Mouse (Mus musculus): Measurements from ENCODE around the gene Chil5.
"Not testable (repeated sequence)": the region's sequence is repeated elsewhere in the genome, so short reads cannot be mapped to it uniquely, and the experiment has no call there.

Gene Chil5

DNA sequence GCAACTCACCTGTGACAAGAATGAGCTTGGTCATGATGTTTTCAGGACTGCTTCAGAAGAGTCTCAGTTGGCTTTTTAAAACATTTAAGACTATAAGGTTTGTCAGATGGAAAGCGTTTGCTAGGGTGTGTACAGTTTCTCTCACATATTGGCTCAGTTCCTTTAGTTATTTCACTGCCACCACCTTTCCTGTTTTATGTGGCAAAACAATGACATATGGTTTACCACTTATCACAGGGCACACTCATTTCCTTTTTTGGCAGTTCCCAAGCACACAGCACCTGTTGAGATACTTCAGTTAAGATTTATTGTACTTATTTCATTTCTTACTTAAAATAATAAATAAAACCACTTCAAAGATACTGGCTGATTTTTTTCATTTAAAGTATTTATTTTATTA is at the start of gene Chil5:
Gene Chil5 (minus strand): TSS at position 34 of the 400 bp plus-strand sequence.
- DNase-seq (ENCODE audit: low spot score in 2 of 2) = no peak

DNA sequence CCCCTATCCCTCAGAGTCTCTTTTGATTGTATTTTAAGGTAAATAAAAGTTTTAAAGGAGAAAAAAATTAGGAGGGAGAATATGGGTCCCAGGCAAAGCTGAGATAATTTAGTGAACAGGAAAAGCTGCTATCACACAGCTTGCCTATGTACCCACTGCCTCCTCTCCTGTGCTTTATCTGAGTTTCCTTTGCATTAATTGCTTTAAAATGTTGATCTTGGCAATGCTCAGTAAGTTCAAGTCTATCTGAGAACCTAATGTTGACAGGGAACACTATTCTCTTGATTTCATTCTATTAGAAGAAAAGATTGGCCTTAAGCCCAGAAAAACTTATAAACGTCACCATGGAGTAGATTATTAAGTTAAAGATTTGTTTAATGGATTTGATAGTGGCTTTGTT is 42.2 kb upstream of the Chil5 start:
- no peak for DNase-seq (ENCODE audit: low spot score in 2 of 2)

DNA sequence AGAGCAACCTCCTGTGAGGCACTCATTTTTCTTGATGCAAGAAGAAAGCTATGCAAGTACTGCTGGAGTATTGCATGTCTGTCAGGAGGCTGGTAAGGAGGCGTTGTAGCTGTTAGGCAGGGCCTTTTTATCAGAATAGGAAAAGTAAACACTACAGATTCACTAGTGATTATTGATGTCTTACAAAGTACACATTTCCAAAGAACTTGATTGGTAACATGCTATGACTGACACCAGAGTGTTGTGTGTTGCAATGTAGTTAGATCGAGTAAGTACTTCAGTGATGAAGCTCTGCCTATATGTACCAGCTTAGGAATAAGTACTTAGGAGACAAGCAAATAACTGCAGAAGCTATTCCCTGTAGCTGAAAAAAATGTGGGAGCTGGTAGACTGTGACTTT is 38.4 kb upstream of the Chil5 start:
- no peak for DNase-seq (ENCODE audit: low spot score in 2 of 2)

DNA sequence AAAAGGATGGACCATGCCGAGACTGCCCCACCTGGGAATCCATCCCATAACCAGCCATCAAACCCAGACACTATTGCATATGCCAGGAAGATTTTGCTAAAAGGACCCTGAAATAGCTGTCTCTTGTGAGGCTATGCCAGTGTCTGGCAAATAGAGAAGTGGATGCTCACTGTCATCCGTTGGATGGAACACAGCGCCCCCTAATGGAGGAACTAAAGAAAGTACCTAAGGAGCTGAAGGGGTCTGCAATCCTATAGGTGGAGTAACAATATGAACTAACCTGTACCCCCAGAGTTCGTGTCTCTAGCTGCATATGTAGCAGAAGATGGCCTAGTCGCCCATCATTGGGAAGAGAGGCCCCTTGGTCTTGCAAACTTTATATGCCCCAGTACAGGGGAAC is 35.1 kb upstream of the Chil5 start:
- not testable (repeated sequence) for DNase-seq (ENCODE audit: low spot score in 2 of 2)

DNA sequence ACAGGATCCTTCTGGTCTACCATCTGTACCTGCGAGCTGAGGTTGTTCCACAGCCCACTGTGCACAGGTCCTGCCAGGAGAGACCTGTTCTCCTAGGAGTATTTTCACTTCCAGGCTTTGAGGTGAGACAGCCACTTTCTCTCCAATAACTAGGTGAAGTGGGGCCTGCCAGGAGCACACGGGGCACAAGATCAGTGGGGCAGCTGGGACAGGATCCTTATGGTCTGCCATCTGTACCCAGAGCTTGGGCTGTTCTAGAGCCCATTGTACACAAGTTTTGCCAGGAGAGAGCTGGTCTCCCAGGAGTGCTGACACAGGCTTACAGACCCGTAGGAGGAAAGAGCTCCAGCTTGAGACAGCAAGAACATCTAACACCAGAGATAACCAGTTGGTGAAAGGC is 25.4 kb upstream of the Chil5 start:
- no peak for DNase-seq (ENCODE audit: low spot score in 2 of 2)

DNA sequence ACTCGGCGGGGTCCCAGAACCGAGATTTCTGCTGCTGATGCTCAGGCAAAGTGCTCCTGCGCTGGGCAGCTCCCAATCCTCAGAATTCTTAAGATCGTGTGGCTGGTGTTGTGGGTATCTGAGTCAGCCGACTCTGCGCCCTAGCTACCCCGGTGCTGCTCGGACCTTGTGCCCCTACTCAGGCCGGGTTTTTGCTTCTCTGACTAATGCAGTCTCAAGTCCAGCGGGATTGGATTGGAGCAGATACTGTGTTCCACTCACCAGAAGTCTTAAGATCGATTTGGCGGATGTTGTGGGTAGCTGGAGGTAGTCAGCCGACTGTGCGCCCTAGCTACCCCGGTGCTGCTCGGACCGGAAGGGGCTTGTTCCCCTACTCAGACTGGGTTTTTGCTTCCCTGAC is 19.3 kb upstream of the Chil5 start:
- DNase-seq (ENCODE audit: low spot score in 2 of 2) = no peak

DNA sequence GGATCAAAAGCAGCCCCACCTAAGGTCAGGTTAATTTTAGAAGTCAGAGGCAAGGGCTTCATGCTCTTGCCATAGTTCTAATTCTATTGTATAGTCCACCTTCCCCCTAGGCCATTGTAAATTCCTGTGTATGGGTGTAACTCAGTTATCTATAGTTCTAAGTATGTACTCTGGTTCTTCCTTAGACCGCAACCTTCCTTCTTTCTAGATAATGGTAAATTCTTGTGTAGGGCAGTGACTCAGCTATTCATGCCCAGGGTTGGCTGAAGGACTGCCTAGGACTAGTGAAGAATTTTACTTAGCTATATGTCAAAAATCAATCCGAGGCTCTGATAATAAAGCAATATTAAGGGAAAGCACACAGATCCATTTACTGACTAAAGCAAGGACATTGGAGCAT is 7.7 kb upstream of the Chil5 start:
- DNase-seq (ENCODE audit: low spot score in 2 of 2) = no peak

DNA sequence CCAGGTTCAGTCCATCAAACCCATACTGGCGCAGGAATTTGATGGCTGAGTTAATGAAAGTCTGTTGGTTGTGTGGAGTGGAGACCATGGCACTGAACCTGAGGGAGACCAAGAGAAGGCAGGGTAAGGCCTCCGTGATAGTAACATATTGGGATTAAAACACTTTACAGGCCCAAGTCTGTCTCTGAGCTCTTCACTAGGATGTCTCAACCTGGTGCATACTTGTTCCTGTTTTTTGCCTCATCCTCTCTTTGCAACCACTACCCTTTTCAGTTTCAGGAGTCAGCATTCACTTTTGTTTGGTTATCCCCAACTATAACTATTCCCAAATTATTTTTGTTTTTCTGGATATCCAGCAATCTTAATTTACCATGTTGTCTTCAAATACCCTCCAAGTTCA is 8.5 kb downstream of the Chil5 start:
- DNase-seq (ENCODE audit: low spot score in 2 of 2) = no peak

DNA sequence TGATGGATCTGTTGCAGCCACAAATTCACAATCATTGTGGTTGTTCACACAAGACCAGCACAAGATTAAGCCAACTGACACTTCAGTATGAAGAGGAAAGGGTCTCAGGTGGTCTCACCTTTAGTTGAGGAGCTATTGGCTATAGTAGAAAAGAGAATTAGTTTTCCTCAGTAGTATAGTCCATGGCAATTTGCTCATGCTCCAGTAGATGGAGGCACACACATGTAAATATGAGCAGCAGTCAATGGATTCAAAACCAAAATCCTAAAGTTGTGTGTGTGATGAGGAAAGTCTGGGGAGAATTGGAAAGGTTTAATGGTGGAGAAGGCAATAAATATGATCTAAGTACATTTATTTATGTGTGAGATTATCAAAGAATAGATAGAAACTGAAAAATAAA is 10.8 kb downstream of the Chil5 start:
- no peak for DNase-seq (ENCODE audit: low spot score in 2 of 2)

DNA sequence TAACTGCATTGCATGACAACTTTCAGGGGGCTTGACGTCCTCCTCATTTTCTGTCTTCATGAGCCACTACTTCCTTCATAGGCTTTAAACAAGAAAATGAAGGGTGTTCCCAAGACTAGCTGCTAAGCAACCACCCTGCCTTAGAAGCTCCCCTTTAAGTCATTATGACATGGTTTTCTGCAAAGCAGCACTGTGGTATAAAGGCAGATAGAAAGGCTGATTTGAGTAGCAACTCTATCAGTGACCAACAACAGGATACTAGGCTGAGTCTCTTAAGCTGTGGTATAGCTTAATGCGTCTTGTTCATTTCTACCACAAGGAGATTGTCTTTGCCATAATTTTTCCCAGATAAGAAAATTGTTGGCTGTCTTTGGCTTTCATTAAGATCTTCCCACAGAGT is 18.1 kb downstream of the Chil5 start, which contains the start of gene Pifo:
Gene Pifo (minus strand): TSS at position 101 of the 400 bp plus-strand sequence.
- no peak for DNase-seq (ENCODE audit: low spot score in 2 of 2)

DNA sequence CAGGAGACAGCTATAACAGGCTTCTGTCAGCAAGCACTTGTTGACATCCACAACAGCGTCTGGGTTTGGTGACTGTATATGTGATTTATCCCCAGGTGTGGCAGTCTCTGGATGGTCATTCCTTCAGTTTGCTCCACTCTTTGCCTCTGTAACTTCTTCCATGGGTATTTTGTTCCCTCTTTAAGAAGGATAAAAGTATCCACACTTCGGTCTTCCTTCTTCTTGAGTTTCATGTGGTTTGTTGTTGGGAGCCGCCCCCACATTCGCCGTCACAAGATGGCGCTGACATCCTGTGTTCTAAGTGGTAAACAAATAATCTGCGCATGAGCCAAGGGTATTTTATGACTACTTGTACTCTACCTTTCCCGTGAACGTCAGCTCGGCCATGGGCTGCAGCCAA is 29.3 kb downstream of the Chil5 start:
- not testable (repeated sequence) for DNase-seq (ENCODE audit: low spot score in 2 of 2)

DNA sequence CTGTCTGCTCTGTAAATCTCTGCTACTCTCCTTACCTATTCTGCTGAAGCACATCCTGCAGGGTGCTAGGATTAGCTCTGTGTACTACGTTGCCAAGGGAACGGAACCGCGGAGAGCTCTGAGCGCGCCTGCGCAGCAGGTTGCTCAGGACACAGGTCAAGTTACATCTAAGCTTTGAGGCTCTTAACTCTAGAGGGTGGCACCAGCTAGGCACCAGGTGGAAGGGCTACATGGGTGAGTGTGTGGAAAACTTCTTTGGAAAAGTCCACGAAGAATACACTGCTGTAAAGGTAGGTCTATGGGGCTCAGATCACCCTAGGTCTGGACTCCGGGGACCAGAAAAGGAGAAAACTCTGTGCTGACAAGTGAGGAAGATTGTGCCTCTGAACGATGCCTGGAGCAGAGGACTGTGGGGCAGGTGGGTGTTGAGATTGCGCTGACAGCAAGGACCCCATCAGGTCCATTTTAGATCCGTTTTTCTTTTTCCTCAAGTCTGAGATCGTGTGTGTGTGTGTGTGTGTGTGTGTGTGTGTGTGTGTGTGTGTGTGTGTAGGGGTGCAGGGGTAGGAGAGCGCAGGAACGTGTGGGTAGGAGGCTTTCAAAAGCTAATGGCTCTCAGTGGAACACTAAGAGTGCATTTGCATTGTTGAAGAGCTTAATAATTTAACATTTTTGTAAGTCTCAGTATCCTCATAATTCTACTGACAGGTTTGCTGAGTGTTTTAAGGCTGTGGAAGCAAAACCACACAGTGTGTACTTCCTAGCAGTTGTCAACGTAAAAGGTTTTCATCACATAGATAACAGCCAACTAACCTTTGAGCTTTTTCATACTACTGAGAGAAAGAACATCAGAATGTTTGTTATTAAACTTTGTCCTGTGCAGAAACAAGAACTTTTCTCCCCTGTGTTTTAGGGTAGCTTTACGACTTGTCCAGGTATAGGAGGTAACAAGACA is 30.9 kb downstream of the Chil5 start:
- DNase-seq (ENCODE audit: low spot score in 2 of 2) = peak; percentile 10 to 28

DNA sequence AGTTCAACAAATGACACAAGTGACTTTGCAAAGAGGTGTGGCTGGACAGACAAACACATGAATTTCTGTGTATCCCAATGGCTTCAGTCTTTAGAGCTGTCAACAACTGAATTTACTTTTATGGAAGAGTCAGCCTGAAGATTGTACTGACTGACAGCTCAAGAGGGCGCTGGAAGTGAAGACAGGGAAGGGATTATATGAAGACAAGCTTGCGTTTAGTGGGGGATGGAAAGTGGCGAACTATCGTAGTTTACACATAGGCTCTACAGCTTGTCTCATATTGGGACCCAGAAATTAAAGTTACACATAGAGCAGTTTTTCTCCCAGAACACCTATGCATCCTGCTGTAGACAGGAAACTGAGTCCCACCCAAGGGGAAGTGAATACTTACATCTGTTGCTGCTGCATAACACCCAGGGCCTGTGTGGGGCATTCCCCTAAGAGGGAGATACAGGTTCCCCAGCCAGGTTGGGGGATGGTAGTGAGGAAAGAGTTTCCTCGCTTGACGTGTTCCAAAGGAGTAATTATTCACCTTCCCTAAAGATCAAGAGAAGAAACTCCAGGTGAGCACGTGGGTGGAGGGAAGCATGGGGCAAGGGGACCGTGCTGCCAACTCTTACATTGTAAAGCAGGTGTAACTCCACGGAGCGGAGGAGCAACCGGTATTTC is 31.8 kb downstream of the Chil5 start:
- no peak for DNase-seq (ENCODE audit: low spot score in 2 of 2)

DNA sequence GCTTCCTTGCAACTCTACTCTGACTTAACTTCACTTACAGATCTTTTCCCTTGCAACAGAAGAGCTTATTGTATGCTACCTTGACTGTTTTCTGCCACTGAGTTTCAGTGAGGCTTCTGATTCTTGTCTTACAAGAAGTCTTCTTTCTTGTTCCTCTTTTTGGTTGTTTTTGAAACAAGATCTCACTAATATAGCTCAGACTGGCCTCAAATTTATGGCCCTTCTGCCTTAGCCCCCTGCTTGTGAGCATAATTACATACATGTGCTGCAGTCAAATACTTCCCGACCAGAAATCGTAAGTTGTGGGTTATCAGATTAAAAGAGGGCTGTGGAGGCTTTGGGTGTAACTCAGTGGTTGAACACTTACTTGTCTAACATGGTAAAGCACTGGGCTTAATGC is 37.9 kb downstream of the Chil5 start:
- no peak for DNase-seq (ENCODE audit: low spot score in 2 of 2)

DNA sequence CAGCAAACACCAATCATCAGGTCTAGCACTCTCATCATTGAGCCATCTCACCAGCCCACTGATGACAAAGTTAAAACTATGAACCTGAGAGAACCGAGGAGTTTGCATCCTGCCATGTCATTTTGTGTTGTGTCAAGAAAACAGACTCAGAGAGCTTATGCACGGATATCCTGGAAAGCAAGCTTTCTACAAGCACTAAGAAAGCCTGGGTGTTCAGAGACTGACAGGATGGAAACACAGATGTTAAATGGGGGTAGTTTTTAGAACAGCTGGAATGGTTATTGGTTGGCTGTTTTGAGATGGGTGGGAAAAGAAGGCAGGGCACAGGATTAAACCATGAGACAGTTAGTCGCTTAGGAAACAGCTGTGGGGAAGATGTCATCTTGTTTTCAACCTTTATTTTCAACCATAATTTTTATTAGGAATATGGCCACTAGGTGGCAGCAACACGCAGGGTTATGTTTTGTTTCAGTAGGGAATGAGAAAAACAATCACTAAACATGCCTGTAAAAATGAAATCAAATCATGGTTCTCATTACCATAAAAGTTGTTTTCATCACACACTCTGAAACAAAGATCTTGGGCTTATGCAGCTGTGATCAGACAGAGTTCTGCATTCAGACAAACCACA is 40.8 kb downstream of the Chil5 start:
- DNase-seq (ENCODE audit: low spot score in 2 of 2) = peak in 1 of 2 experiments; percentile 34

DNA sequence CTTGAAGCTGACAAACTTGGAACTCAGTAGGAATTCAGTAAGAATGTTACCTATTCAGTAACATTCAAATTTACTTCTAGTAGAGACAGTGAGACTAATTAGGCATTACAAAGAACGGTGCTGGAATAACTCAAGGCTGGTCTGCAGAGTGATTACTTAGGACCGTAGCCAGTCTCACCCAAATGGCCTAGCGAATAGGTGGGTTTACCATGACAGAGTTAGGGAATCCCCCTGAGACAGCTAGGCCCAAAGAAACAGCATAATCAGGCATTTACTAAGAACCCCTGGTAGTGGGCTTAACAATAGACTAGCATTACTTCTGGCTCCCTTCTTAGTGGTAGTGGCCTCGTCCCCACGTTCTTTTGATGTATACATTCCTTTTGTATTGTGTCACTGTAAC is 43.0 kb downstream of the Chil5 start:
- DNase-seq (ENCODE audit: low spot score in 2 of 2) = not testable (repeated sequence)

DNA sequence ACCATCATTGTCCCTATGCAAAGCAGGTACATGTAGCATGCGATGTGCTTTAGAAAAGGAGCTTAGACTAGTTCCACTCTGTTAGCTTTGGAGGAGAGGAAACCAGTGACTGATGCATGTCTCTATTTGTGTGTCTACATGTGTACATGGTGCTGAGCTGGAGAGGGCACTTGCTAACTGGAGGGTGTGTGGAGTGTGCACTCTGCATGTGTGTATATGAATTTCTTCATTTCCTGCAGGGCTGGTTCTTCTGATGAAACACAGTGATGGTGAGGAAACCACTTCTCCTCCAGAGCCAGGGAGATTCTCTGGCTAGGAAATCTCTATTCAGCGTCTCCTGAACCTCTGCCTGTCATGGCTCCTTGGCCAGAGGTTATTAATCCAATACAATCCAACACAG is 58.4 kb downstream of the Chil5 start:
- DNase-seq (ENCODE audit: low spot score in 2 of 2) = no peak

DNA sequence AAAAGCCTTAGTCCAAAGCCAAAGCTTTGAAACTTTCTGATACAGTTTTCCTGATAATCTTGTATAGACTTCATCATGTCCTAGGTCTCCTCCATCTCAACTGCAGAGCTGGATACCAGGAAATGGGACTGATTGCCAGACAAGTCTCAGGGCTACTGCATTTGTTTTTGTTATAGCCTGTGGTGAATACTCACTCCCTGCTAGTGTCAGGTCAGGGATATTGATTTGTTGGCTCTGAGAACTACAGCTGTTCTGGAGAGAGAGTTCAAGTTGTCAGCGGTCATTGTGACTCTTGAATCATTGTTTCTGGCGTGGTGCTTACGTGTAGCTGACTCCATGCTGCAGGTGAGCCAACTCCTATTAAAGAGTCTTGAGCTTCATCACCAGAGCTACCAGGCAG is 59.2 kb downstream of the Chil5 start, which contains the start of gene Ovgp1:
Gene Ovgp1 (plus strand): TSS at position 301 of the 400 bp plus-strand sequence.
- no peak for DNase-seq (ENCODE audit: low spot score in 2 of 2)

DNA sequence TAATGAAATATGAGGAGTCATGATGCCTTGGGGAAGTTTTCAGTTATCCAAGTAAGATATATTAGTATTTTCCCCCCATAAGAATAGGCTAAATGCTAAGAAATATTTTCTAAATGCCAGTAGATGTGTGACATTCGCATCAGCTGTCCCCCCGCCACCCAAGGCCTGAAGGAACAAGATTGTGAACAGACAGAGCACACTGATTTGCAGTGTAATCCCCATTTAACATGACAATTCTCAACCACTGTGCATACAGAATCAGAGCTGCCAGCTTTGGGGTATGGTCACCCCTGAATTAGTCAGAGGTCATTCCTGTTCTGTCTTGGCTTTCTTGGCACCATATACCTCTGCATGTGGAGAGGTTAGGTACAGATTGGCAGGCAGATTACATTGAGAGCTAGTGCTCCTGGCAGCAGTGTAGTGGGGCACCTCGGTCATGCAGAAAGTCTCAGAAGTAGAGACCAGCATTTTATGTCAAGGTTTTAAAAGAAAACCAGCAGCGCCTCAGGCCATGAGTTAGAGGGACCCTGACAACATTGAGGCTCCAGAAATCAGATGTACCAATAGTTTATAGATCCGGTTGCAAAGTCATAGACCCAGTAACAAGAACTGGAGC is 60.7 kb downstream of the Chil5 start:
- no peak for DNase-seq (ENCODE audit: low spot score in 2 of 2)

Measured in frontal cortex, postnatal 14 days (tissue).